Mouse (Mus musculus): Measurements from ENCODE around the gene Ppm1j. TPM values are rescaled to one million over a fixed set of nuclear protein-coding genes. Genes with fewer than 3 reads are reported as not detected.
"Not testable (repeated sequence)": the region's sequence is repeated elsewhere in the genome, so short reads cannot be mapped to it uniquely, and the experiment has no call there.

The Ppm1j gene
- polyA plus RNA-seq, 1 experiment from 2014 or later = 19.9 TPM

DNA sequence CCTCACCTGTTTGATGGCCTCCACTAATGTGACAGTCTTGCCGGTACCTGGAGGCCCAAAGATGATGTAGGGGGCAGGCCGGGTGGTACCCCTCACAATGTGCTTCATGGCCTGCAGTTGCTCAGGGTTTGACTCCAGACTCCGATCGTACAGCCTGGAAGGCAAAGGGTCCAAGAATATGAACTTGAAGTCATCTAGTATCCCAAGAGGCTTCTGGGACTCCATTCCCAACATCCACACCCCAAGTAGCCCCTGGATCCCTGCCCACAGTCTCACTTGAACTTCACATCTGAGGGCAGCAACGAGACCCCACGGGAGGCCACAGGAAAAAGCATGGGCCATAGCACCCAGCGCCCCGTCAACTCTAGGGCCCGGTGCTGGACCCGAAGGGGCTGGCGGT, 19.8 kb downstream of the Ppm1j start:
- Histone ChIP-seq H3K4me3 (no peak overlapping the region), H3K9me3 (no peaks in the 10 kb centered on the region), H3K27me3 (ENCODE audit: insufficient read depth, poor library complexity, severe bottlenecking) (no peaks in the 10 kb centered on the region), H3K27ac (no peak overlapping the region), H3K36me3 (peaks cover 88% of the 10 kb centered on the region), H3K4me1 (peaks cover 16% of the 10 kb centered on the region)
- 89% methylated on average over 11 of the region's 11 CpGs for WGBS
- DNase-seq (ENCODE audit: low spot score) = no peak

GRCm38 (mm10) chr3:104801481-104801880, 20.6 kb downstream of the Ppm1j start:
- Histone ChIP-seq H3K27me3 (ENCODE audit: insufficient read depth, poor library complexity, severe bottlenecking) (no peaks in the 10 kb centered on the region), H3K4me3 (no peak overlapping the region), H3K4me1 (peaks cover 12% of the 10 kb centered on the region), H3K36me3 (peaks cover 84% of the 10 kb centered on the region), H3K9me3 (no peaks in the 10 kb centered on the region), H3K27ac (no peak overlapping the region)
- DNase-seq (ENCODE audit: low spot score) = peak; percentile 53
- WGBS = 85% methylated on average over 6 of the region's 6 CpGs

- Histone ChIP-seq H3K4me1 (peaks cover 6% of the 10 kb centered on the region), H3K4me3 (no peak overlapping the region), H3K27ac (no peak overlapping the region), H3K27me3 (ENCODE audit: insufficient read depth, poor library complexity, severe bottlenecking) (no peaks in the 10 kb centered on the region), H3K9me3 (no peaks in the 10 kb centered on the region), H3K36me3 (peaks cover 70% of the 10 kb centered on the region)
- peak; percentile 74 for DNase-seq (ENCODE audit: low spot score)
- WGBS = 92% methylated on average over 10 of the region's 10 CpGs
Observed at GRCm38 (mm10) chr3:104804312-104804711, 23.5 kb downstream of the Ppm1j start.

GRCm38 (mm10) chr3:104805539-104805938, 24.7 kb downstream of the Ppm1j start:
- 53% methylated on average over 9 of the region's 9 CpGs for WGBS
- H3K27ac ChIP-seq = no peak overlapping the region; the same call in 1 of the 2 replicates

GRCm38 (mm10) chr3:104811752-104812151, 30.9 kb downstream of the Ppm1j start:
- Histone ChIP-seq H3K27ac (no peak overlapping the region), H3K27me3 (ENCODE audit: insufficient read depth, poor library complexity, severe bottlenecking) (no peaks in the 10 kb centered on the region), H3K4me3 (no peak overlapping the region), H3K9me3 (no peaks in the 10 kb centered on the region), H3K36me3 (peaks cover 30% of the 10 kb centered on the region), H3K4me1 (peaks cover 17% of the 10 kb centered on the region)
- 13% methylated on average over 3 of the region's 3 CpGs for WGBS
- no peak for DNase-seq (ENCODE audit: low spot score)

More at GRCm38 (mm10) chr3:104805539-104805938, 24.7 kb downstream of the Ppm1j start:
- Histone ChIP-seq H3K36me3 (peaks cover 58% of the 10 kb centered on the region), H3K4me3 (no peak overlapping the region), H3K27me3 (ENCODE audit: insufficient read depth, poor library complexity, severe bottlenecking) (no peaks in the 10 kb centered on the region), H3K9me3 (no peaks in the 10 kb centered on the region), H3K4me1 (peaks cover 6% of the 10 kb centered on the region)
- peak; percentile 74 for DNase-seq (ENCODE audit: low spot score)

DNA sequence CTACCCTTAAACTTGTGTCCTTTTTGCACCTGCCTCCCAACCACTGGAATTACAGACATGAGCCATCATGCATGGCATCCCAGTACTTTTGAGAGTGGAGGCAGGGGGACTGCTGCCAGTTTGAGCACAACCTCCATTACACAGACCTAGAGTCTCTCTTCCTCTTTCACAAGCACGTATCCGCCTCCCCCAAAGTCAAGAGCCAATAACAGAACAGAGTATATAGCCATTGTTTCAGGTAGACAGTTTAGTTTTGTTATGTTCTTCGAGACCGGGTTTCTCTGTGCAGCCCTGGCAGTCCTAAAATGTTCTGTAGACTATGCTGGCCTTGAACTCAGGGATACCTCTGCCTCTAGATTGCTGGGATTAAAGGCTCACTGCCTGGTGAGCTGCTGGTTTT, 31.4 kb downstream of the Ppm1j start:
- H3K36me3 ChIP-seq = peaks cover 27% of the 10 kb centered on the region
- no peaks in the 10 kb centered on the region for H3K27me3 ChIP-seq (ENCODE audit: insufficient read depth, poor library complexity, severe bottlenecking)
- peak; percentile 45 for DNase-seq (ENCODE audit: low spot score)
- WGBS = 82% methylated on average over 4 of the region's 4 CpGs
- H3K27ac ChIP-seq = no peak overlapping the region
- H3K9me3 ChIP-seq = no peaks in the 10 kb centered on the region
- H3K4me3 ChIP-seq = no peak overlapping the region
- peaks cover 22% of the 10 kb centered on the region for H3K4me1 ChIP-seq

GRCm38 (mm10) chr3:104813227-104813626, 32.4 kb downstream of the Ppm1j start:
- not testable (repeated sequence) for H3K27me3 ChIP-seq (ENCODE audit: insufficient read depth, poor library complexity, severe bottlenecking); DNase-seq (ENCODE audit: low spot score); H3K27ac ChIP-seq; H3K4me3 ChIP-seq; H3K9me3 ChIP-seq
- peaks cover 25% of the 10 kb centered on the region for H3K36me3 ChIP-seq
- peaks cover 26% of the 10 kb centered on the region for H3K4me1 ChIP-seq
- 91% methylated on average over 7 of the region's 7 CpGs for WGBS

GRCm38 (mm10) chr3:104814746-104815145, 33.9 kb downstream of the Ppm1j start:
- Histone ChIP-seq H3K27me3 (ENCODE audit: insufficient read depth, poor library complexity, severe bottlenecking) (no peaks in the 10 kb centered on the region), H3K27ac (no peak overlapping the region), H3K4me3 (no peak overlapping the region), H3K9me3 (no peaks in the 10 kb centered on the region), H3K36me3 (peaks cover 25% of the 10 kb centered on the region), H3K4me1 (peaks cover 41% of the 10 kb centered on the region)
- no peak for DNase-seq (ENCODE audit: low spot score)
- WGBS = 95% methylated on average over 1 of the region's 1 CpGs

DNA sequence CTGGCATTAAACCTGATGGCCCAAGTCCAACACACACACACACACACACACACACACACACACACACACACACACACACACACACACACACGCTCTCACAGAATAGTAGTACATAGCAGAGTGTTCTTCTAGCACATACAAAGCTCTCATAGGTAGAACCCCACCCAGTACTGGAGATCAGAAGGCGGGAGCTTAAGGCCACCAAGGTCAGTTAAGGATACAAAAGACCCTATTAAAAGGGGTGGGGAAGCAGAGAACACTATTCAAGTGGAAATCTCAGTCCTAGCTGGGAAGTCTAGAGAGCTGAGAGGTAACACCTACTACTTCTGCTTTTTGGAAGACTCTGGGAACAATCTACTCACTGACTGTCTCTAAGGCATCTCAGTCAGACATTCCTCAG, 34.5 kb downstream of the Ppm1j start:
- no peaks in the 10 kb centered on the region for H3K27me3 ChIP-seq (ENCODE audit: insufficient read depth, poor library complexity, severe bottlenecking)
- no peaks in the 10 kb centered on the region for H3K9me3 ChIP-seq
- no peak overlapping the region for H3K4me3 ChIP-seq
- DNase-seq (ENCODE audit: low spot score) = no peak
- peaks cover 25% of the 10 kb centered on the region for H3K36me3 ChIP-seq
- 95% methylated on average over 2 of the region's 2 CpGs for WGBS
- H3K27ac ChIP-seq = no peak overlapping the region
- H3K4me1 ChIP-seq = peaks cover 47% of the 10 kb centered on the region

DNA sequence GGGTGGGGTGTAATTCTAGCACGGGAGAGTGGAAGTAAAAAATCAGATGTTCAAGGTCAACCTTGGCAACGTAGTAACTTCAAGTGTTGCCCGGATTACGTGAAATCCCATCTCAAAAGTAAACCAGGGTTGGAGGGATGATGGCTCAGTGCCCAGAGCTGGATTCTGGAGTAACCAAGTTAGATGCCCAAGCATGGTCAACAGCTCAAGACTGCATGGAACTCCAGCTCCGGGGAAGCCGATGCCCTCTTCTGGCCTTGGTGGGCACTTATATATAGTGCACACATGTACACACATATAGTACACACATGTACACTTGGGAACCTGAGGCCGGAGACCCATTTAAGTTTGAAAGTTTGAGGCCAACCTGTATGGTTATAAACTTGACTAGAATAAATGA, 35.3 kb downstream of the Ppm1j start:
- H3K4me1 ChIP-seq = peaks cover 47% of the 10 kb centered on the region
- 95% methylated on average over 7 of the region's 7 CpGs for WGBS
- peaks cover 25% of the 10 kb centered on the region for H3K36me3 ChIP-seq

GRCm38 (mm10) chr3:104817481-104817990, 36.7 kb downstream of the Ppm1j start:
- Histone ChIP-seq H3K4me1 (peaks cover 42% of the 10 kb centered on the region), H3K4me3 (peak overlapping the region; percentile 98), H3K9me3 (no peaks in the 10 kb centered on the region), H3K36me3 (peaks cover 33% of the 10 kb centered on the region), H3K27ac (peak overlapping the region; percentile 98), H3K27me3 (ENCODE audit: insufficient read depth, poor library complexity, severe bottlenecking) (no peaks in the 10 kb centered on the region)
- WGBS = under 1% methylated on average over 46 of the region's 46 CpGs
- DNase-seq (ENCODE audit: low spot score) = peak; percentile 87

More for the DNA sequence above, 35.3 kb downstream of the Ppm1j start:
- Histone ChIP-seq H3K4me3 (no peak overlapping the region), H3K27ac (no peak overlapping the region), H3K9me3 (no peaks in the 10 kb centered on the region), H3K27me3 (ENCODE audit: insufficient read depth, poor library complexity, severe bottlenecking) (no peaks in the 10 kb centered on the region)
- peak; percentile 68 for DNase-seq (ENCODE audit: low spot score)

GRCm38 (mm10) chr3:104817991-104818748, 37.3 kb downstream of the Ppm1j start, which contains the start of gene Mov10:
TSS of gene Mov10 (minus strand) at chr3:104818563.
- Histone ChIP-seq H3K9me3 (no peaks in the 10 kb centered on the region), H3K27ac (peak within 1 kb of the TSS; percentile 98), H3K27me3 (ENCODE audit: insufficient read depth, poor library complexity, severe bottlenecking) (no peaks in the 10 kb centered on the region), H3K4me1 (peaks cover 42% of the 10 kb centered on the region), H3K36me3 (peaks cover 35% of the 10 kb centered on the region), H3K4me3 (peak within 1 kb of the TSS; percentile 98)
- DNase-seq (ENCODE audit: low spot score) = peak; percentile 95
- under 1% methylated on average over 40 of the region's 40 CpGs for WGBS

DNA sequence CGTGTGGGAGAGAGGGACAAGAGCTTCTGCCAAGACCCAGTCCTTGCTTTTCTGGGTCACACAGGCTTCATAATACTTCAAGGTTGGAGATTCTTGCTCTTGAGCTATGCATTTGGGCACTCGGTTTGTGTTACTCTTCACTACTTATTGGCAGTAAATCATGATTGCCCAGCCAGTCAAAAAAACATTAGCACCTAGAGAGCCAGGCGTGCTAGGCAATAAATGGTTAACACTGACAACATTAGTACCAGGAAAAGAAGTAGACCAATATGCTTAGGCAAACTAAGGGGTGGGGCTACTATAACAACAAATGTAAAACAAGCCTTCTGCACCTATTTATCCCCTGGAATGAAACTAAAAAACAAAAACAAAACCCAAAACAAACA, 37.9 kb downstream of the Ppm1j start:
- peaks cover 29% of the 10 kb centered on the region for H3K36me3 ChIP-seq
- 5% methylated on average over 3 of the region's 3 CpGs for WGBS
- peaks cover 42% of the 10 kb centered on the region for H3K4me1 ChIP-seq
- no peaks in the 10 kb centered on the region for H3K9me3 ChIP-seq
- DNase-seq (ENCODE audit: low spot score) = no peak
- no peaks in the 10 kb centered on the region for H3K27me3 ChIP-seq (ENCODE audit: insufficient read depth, poor library complexity, severe bottlenecking)
- peak overlapping the region; percentile 98 for H3K27ac ChIP-seq
- peak overlapping the region; percentile 98 for H3K4me3 ChIP-seq

All from heart, embryonic 10.5 days (tissue).